Mouse (Mus musculus) liver, adult 2 months (tissue): ENCODE measurements around the gene Scml4.

Experiments
- CTCF ChIP-seq: fragments of 200-500 bp; IDR thresholded peaks from 2 replicates; pipeline ENCODE4 v1.5.1; 2011; ENCODE audit warnings: low read depth, low read length, control low read depth
- POLR2A ChIP-seq: fragments of 200-500 bp; IDR thresholded peaks from 2 replicates; pipeline ENCODE4 v1.6.1; 2011; ENCODE audit warnings: low read length, control low read depth; ENCODE audit not compliant: insufficient read depth; ENCODE audit errors: extremely low read depth

DNA sequence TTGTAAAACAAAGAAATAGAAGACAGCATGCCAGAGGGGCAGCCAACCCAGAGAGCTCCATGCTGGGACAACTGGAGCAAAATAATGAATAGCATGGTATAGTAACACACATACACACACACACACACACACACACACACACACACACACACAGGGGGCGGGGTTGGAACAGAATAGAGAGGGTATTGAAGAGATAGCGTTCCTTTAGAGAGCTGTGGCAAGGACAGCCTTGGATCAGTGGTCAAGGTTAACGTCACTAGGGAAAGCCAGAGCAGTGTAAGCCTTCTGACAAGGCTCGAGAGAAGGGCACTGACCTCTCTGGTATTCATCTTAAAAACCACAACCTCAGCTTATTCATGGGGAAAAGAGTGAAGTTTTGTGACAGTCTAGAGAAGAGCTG lies 124.7 kb downstream of the Scml4 start:
- TF ChIP-seq CTCF (no peak), POLR2A (no peak)
